Mouse (Mus musculus) liver, embryonic 13.5 days (tissue): ENCODE measurements around the gene Jak2. TPM values are rescaled to one million over a fixed set of nuclear protein-coding genes. Genes with fewer than 3 reads are reported as not detected.

Source experiments
- ATAC-seq: fragments of 200-750 bp; cut with Nextera tagmentation; 2 replicates; pipeline ENCODE4 v1.8.0; 2017; ENCODE audit warnings: low read depth, mild to moderate bottlenecking, moderate number of reproducible peaks, moderate library complexity
- DNase-seq: peaks from one replicate; pipeline ENCODE4 v3.0.0; 2022
- H3K27ac ChIP-seq: fragments of 300-500 bp; sonication (generic); 2 replicates; pipeline ENCODE4 v1.5.1; 2015; ENCODE audit warnings: moderate library complexity, mild to moderate bottlenecking, inconsistent platforms
- H3K27me3 ChIP-seq: fragments of 300-500 bp; sonication (generic); 2 replicates; pipeline ENCODE4 v1.6.1; 2015; ENCODE audit warnings: mild to moderate bottlenecking, inconsistent platforms
- H3K36me3 ChIP-seq: fragments of 300-500 bp; sonication (generic); 2 replicates; pipeline ENCODE4 v1.6.1; 2015; ENCODE audit warnings: mild to moderate bottlenecking, inconsistent platforms
- H3K4me1 ChIP-seq: fragments of 300-500 bp; sonication (generic); replicated peaks from 2 replicates; pipeline ENCODE4 v1.6.1; 2015; ENCODE audit warnings: inconsistent platforms
- H3K4me2 ChIP-seq: fragments of 300-500 bp; sonication (generic); 2 replicates; pipeline ENCODE4 v1.6.1; 2015; ENCODE audit warnings: inconsistent platforms, mild to moderate bottlenecking, moderate library complexity
- H3K4me3 ChIP-seq: fragments of 300-500 bp; sonication (generic); replicated peaks from 2 replicates; pipeline ENCODE4 v1.5.1; 2015; ENCODE audit warnings: mild to moderate bottlenecking, inconsistent platforms
- H3K9ac ChIP-seq: fragments of 300-500 bp; sonication (generic); 2 replicates; pipeline ENCODE4 v1.6.1; 2015; ENCODE audit warnings: mild to moderate bottlenecking, inconsistent platforms
- H3K9me3 ChIP-seq: fragments of 300-500 bp; sonication (generic); replicated peaks from 2 replicates; pipeline ENCODE4 v1.6.1; 2016; ENCODE audit warnings: inconsistent platforms
- WGBS: fragments of 180-500 bp; shearing (Covaris S2); methylation state at CpG from one replicate; pipeline ENCODE4 v1.1.7; 2015; ENCODE audit not compliant: insufficient replicate concordance; 5-methylcytosine and 5-hydroxymethylcytosine counted together
- polyA plus RNA-seq: library from polyadenylated mRNA; unstranded; fragments of >200 nt; fragmentation: Nextera tagmentation; extraction: Ambion mirVana; gene quantifications from 2 replicates; pipeline ENCODE4 v1.2.1, GENCODE M21; 2015

Gene Jak2
- polyA plus RNA-seq, 1 experiment from 2014 or later: 10.9 TPM

DNA sequence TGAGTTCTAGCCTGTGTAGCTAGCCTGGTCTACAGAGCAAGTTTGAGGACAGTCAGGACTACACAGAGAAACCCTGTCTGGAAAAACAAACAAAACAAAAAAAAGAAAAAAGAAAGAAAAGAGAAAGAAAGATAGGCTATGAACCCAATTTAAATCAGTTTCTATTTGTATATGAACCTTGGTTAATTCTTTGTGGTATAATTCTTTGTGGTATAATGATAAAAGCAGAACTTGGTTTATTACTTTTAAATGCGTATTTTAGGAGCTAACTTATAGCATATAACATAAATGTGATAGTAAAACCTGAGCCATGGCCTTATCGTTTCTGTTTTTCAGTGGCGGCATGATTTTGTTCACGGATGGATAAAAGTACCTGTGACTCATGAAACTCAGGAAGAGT is 24.8 kb downstream of the Jak2 start:
- no peak overlapping the region for H3K9ac ChIP-seq
- ATAC-seq (no peak), DNase-seq (no peak)
- WGBS: 95% methylated on average over 4 of the region's 4 CpGs
- no peak overlapping the region for H3K27ac ChIP-seq
- peaks cover 69% of the 10 kb centered on the region for H3K36me3 ChIP-seq
- no peaks in the 10 kb centered on the region for H3K27me3 ChIP-seq
- no peaks in the 10 kb centered on the region for H3K9me3 ChIP-seq
- H3K4me2 ChIP-seq: no peak overlapping the region
- H3K4me3 ChIP-seq: no peak overlapping the region
- peaks cover 4% of the 10 kb centered on the region for H3K4me1 ChIP-seq

DNA sequence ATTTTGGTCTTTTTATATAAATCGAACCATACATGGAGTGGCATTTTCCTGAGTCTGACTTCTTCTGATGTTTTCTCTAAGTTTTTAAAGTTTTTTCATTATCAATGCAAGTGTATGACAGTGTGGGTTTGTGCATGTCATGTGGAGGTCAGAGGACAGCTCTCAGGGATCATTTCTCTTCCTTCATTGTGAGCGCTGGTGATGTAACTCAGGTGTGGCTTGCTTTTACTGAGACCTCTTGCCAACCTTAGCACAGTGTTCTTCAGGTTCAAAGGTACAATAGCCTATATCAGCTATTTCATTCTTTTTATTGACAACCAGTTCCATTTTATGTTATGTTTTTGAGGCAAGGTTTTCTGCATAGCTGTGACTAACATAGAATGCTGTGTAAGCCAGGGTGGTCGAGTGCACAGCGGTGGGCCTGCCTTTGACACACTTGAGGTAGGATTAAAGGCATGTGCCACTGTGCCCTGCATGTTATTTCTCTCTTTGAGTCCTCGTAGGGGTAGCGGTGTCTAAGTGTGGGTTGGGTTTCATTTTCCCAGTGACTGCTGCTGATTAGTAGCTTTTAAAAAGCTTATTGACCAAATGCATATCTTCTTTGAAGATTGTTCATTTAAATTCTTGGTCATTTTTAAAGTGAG is 27.4 kb downstream of the Jak2 start:
- H3K27ac ChIP-seq: no peak overlapping the region
- no peak for DNase-seq
- H3K36me3 ChIP-seq: peaks cover 71% of the 10 kb centered on the region
- WGBS: 89% methylated on average over 6 of the region's 6 CpGs
- no peak for ATAC-seq
- no peaks in the 10 kb centered on the region for H3K4me1 ChIP-seq
- no peak overlapping the region for H3K9ac ChIP-seq
- no peaks in the 10 kb centered on the region for H3K9me3 ChIP-seq
- H3K4me2 ChIP-seq: no peak overlapping the region
- H3K4me3 ChIP-seq: no peak overlapping the region
- no peaks in the 10 kb centered on the region for H3K27me3 ChIP-seq

DNA sequence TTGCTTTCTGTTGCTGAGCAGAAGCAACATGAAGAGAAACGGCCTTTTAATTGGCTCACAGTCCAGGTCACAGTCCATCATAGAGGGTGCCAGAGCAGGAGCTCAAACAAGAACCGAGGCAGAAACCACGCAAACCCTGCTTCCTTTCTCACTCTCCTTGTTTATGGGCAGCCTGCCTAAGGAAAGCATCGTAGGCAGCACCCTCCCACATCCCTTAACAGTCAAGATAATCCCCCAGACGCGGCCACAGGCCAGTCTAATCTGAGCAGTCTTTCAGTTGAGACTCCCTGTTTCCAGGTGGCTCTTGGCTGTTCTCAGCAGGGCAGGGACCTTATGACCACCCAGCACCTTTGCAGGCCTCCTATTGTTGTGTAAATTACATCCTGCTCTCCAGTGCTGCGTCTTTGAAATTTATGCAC is 33.8 kb downstream of the Jak2 start:
- Histone ChIP-seq H3K9ac (no peak overlapping the region), H3K4me1 (no peaks in the 10 kb centered on the region), H3K36me3 (peaks cover 65% of the 10 kb centered on the region), H3K4me2 (no peak overlapping the region), H3K4me3 (no peak overlapping the region), H3K27ac (no peak overlapping the region), H3K27me3 (no peaks in the 10 kb centered on the region), H3K9me3 (no peaks in the 10 kb centered on the region)
- DNase-seq (no peak), ATAC-seq (no peak)
- 62% methylated on average over 7 of the region's 7 CpGs for whole genome bisulfite sequencing

DNA sequence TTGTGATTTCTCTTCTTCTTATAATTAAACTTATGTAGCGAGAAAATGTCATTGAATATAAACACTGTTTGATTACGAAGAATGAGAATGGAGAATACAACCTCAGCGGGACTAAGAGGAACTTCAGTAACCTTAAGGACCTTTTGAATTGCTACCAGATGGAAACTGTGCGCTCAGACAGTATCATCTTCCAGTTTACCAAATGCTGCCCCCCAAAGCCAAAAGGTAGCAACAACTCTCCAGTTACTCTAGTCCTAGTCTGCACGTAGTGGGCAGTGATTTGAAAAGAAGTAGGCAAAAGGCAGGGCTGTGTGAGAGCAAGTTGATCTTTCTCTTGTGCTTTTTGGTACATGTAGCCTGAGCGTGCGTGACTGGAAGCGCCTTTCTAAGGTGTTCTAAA is 36.2 kb downstream of the Jak2 start:
- Histone ChIP-seq H3K4me2 (no peak overlapping the region), H3K27ac (no peak overlapping the region), H3K4me1 (no peaks in the 10 kb centered on the region), H3K9ac (no peak overlapping the region), H3K9me3 (no peaks in the 10 kb centered on the region), H3K27me3 (no peaks in the 10 kb centered on the region), H3K4me3 (no peak overlapping the region), H3K36me3 (peaks cover 71% of the 10 kb centered on the region)
- 88% methylated on average over 8 of the region's 8 CpGs for WGBS
- no peak for ATAC-seq
- no peak for DNase-seq

DNA sequence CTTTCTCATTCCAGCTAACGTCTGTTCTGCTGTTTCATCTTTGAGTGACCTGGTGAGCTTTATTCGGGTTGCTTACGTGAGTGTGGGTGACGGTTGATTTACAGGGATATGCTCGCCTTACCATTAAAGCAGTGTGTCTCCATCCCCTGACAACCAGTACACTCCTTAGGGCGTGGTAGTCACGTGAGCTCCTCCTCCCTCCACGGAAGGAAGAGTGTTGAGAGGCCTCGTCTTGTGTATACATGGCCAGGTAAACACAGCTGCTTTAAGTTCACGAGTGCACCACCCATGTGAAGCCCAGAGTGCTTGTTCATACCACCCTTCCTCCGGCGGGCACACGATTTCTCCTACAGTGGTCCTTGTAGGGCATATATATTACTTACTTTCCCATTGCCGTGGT is 39.9 kb downstream of the Jak2 start:
- DNase-seq (no peak), ATAC-seq (no peak)
- Histone ChIP-seq H3K9ac (no peak overlapping the region), H3K27ac (no peak overlapping the region), H3K27me3 (no peaks in the 10 kb centered on the region), H3K9me3 (no peaks in the 10 kb centered on the region), H3K4me2 (no peak overlapping the region), H3K4me3 (no peak overlapping the region), H3K4me1 (no peaks in the 10 kb centered on the region), H3K36me3 (peaks cover 77% of the 10 kb centered on the region)
- 83% methylated on average over 14 of the region's 14 CpGs for WGBS

DNA sequence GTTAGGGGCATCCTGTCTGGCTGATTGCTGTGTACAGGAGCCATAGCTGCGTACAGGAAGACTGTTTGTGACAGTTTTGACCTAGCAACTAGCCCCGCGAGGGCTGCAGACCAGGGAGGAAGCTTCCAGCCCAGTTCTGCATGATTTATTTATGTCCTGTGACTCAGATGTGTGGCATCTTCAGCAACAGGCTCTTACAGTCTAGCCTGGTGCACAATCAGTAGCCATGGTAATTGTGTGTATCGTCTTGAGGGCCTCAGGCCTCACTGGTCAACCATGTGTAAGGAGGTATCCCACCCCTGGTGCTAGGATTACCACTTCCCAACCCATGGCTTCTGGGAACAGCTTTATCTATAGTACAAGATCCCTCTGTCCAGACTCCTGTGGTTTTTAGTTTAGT is 40.9 kb downstream of the Jak2 start:
- WGBS: 85% methylated on average over 4 of the region's 4 CpGs
- H3K4me1 ChIP-seq: no peaks in the 10 kb centered on the region

DNA sequence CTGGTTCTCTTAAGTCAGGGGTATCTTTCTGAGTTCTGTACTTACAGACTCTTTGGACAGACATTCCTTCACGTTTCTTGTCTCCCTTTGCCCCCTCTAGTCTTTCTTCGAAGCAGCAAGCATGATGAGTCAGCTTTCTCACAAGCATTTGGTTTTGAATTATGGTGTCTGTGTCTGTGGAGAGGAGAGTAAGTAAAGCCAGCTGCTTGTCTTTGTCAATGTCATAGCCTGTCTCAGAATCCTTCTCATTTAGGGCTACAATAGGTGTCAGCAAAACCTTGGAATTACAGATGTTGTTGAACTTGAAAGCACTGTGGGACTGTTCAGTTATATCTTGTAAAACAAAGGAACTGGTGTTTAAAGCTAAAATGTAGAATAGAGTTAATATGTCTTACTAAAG is 43.1 kb downstream of the Jak2 start:
- H3K27ac ChIP-seq: no peak overlapping the region
- H3K4me1 ChIP-seq: no peaks in the 10 kb centered on the region
- no peak overlapping the region for H3K4me2 ChIP-seq
- H3K4me3 ChIP-seq: no peak overlapping the region
- ATAC-seq (no peak), DNase-seq (no peak)
- peaks cover 83% of the 10 kb centered on the region for H3K36me3 ChIP-seq
- H3K27me3 ChIP-seq: no peaks in the 10 kb centered on the region
- 69% methylated on average over 2 of the region's 2 CpGs for WGBS
- H3K9ac ChIP-seq: no peak overlapping the region
- no peaks in the 10 kb centered on the region for H3K9me3 ChIP-seq

More for the DNA sequence above, 40.9 kb downstream of the Jak2 start:
- no peak for ATAC-seq
- Histone ChIP-seq H3K27me3 (no peaks in the 10 kb centered on the region), H3K9ac (no peak overlapping the region), H3K36me3 (peaks cover 77% of the 10 kb centered on the region), H3K4me3 (no peak overlapping the region), H3K4me2 (no peak overlapping the region), H3K9me3 (no peaks in the 10 kb centered on the region), H3K27ac (no peak overlapping the region)
- DNase-seq: no peak

DNA sequence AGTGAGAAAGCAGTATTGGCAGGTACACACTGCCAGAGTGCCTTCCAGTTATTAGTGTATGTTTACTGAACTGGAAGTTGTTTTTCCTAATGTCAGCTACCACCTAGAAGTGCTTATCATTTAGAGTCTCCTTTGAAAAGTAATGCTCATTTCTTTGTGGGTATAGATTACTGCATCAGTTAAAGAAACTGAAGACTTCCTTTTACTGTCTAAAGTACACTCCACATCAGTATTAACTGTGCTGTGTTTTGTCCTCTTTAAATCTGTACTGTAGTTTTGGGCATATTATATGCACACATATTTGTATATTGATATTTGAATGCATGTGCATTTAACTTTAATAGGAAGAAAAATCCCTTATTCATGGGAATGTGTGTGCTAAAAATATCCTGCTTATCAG is 44.5 kb downstream of the Jak2 start:
- Histone ChIP-seq H3K27ac (no peak overlapping the region), H3K4me1 (no peaks in the 10 kb centered on the region), H3K4me3 (no peak overlapping the region), H3K36me3 (peaks cover 85% of the 10 kb centered on the region), H3K9ac (no peak overlapping the region), H3K4me2 (no peak overlapping the region), H3K9me3 (no peaks in the 10 kb centered on the region), H3K27me3 (no peaks in the 10 kb centered on the region)
- no peak for ATAC-seq
- no peak for DNase-seq

DNA sequence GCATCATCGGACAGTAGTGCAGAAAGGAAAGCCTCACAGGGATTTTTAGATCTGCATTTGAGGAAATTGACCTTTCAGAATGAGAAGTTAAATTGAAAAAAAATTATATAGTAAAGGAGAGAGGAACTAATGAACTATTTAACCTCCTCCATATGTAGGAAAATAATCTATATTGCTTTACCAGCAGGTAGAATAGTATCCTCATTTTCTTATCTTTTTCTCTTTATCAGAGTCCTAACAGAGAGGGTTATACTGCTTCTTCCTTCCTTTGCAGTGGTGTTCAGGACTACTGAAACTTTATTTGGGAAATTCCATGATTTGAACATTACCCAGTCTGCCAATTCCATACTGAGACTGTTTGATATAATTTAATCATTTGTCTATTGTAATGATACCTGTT is 45.7 kb downstream of the Jak2 start:
- H3K4me2 ChIP-seq: no peak overlapping the region
- H3K36me3 ChIP-seq: peaks cover 80% of the 10 kb centered on the region
- H3K4me3 ChIP-seq: no peak overlapping the region
- no peaks in the 10 kb centered on the region for H3K27me3 ChIP-seq
- ATAC-seq (no peak), DNase-seq (no peak)
- H3K27ac ChIP-seq: no peak overlapping the region
- no peak overlapping the region for H3K9ac ChIP-seq
- no peaks in the 10 kb centered on the region for H3K9me3 ChIP-seq
- WGBS: 87% methylated on average over 1 of the region's 1 CpGs
- no peaks in the 10 kb centered on the region for H3K4me1 ChIP-seq

DNA sequence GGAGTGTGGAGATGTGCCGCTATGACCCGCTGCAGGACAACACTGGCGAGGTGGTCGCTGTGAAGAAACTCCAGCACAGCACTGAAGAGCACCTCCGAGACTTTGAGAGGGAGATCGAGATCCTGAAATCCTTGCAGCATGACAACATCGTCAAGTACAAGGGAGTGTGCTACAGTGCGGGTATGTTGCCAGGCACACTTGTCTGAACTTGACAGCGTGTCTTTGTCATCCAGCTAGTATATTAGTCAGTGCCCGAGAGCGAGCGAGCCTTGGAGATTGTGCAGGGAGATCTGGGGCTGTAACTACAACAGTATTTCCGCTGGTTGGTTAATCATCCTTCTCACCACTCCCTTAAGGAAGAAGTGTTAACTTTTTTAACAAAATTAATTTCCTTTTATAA is 49.3 kb downstream of the Jak2 start:
- ATAC-seq: no peak
- Histone ChIP-seq H3K4me2 (no peak overlapping the region), H3K27me3 (no peaks in the 10 kb centered on the region), H3K36me3 (peaks cover 75% of the 10 kb centered on the region), H3K9ac (no peak overlapping the region), H3K4me1 (no peaks in the 10 kb centered on the region), H3K9me3 (no peaks in the 10 kb centered on the region), H3K4me3 (no peak overlapping the region), H3K27ac (no peak overlapping the region)
- 93% methylated on average over 13 of the region's 13 CpGs for WGBS
- DNase-seq: no peak

DNA sequence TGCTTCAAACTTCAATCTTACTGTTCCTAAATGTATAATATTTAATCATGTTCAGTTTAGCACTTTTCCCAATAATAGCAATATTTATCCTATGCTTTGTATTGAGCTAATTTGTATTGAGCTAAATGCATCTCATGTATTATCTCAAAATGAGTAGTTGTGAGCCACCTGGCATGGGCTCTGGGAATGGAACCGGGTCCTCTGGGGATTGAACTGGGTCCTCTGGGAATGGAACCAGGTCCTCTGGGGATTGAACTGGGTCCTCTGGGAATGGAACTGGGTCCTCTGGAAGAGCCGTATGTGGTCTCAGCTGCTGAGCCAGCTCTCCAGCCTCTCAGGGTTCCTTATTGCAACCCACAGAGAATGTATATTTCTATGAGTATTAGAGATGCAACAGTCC is 50.5 kb downstream of the Jak2 start:
- H3K4me2 ChIP-seq: no peak overlapping the region
- no peaks in the 10 kb centered on the region for H3K9me3 ChIP-seq
- peaks cover 73% of the 10 kb centered on the region for H3K36me3 ChIP-seq
- no peak overlapping the region for H3K9ac ChIP-seq
- no peaks in the 10 kb centered on the region for H3K4me1 ChIP-seq
- DNase-seq (no peak), ATAC-seq (no peak)
- H3K4me3 ChIP-seq: no peak overlapping the region
- 89% methylated on average over 2 of the region's 2 CpGs for WGBS
- H3K27me3 ChIP-seq: no peaks in the 10 kb centered on the region
- no peak overlapping the region for H3K27ac ChIP-seq

DNA sequence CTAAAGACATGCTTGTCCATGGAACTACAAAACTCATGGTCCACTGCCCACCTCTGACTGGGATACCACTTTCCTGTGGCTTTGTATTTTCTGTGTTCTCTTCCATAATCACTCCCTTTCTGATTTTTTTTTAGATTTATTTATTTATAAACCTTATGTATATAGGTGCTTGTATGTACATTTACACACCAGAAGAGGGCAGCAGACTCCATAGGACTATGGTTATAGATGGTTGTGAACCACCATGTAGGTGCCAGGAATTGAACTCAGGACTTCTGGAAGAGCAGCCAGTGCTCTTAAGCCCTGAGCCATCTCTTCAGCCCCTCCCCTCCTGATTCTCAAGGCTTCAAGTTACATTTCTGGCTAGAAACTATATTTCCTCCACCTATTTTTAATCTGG is 57.2 kb downstream of the Jak2 start:
- no peaks in the 10 kb centered on the region for H3K27me3 ChIP-seq
- H3K36me3 ChIP-seq: peaks cover 69% of the 10 kb centered on the region
- ATAC-seq: no peak

More for the DNA sequence above, 57.2 kb downstream of the Jak2 start:
- Histone ChIP-seq H3K27ac (no peak overlapping the region), H3K9ac (no peak overlapping the region), H3K4me1 (no peaks in the 10 kb centered on the region), H3K4me3 (no peak overlapping the region), H3K9me3 (no peaks in the 10 kb centered on the region), H3K4me2 (no peak overlapping the region)
- DNase-seq: no peak
